Mouse (Mus musculus): ENCODE measurements around the gene Tacr2.

- TF ChIP-seq CTCF (IDR thresholded peaks at IDR 0.05; ENCODE audit: extremely low read depth, insufficient read length, insufficient replicate concordance, low read depth, low read length) (no peak), POLR2A (IDR thresholded peaks at IDR 0.05; ENCODE audit: low read depth, low read length) (no peak)
These were observed 56.8 kb downstream of the Tacr2 start for GRCm38 (mm10) chr10:62308896-62309491.

All from small intestine, adult 2 months (tissue).